Mouse (Mus musculus): ENCODE data around the gene Dnah17. TPM values are rescaled to one million over a fixed set of nuclear protein-coding genes. Genes with fewer than 3 reads are reported as not detected.

Dnah17 gene
- total and polyA plus RNA-seq, 2 experiments from 2014 or later: 0.16 TPM; not detected in 1

GRCm38 (mm10) chr11:118021806-118022205 lies 108.6 kb downstream of the Dnah17 start:
- Histone ChIP-seq H3K9me3 (ENCODE audit: low read length) (no peaks in the 10 kb centered on the region), H3K36me3 (ENCODE audit: insufficient read depth, low read length) (peaks cover 25% of the 10 kb centered on the region), H3K27ac (no peak overlapping the region), H3K4me2 (ENCODE audit: low read depth, low read length) (no peak overlapping the region), H3K4me3 (ENCODE audit: low read length) (no peak overlapping the region), H3K4me1 (ENCODE audit: insufficient read depth, low read length) (no peaks in the 10 kb centered on the region), H3K9ac (replicated peaks; ENCODE audit: low read length) (no peak overlapping the region), H3K27me3 (ENCODE audit: insufficient read depth, low read length) (no peaks in the 10 kb centered on the region)
- peak; percentile 82 for DNase-seq (ENCODE audit: low spot score)
- peak; percentile 28; the same call in 1 of the 2 replicates for ATAC-seq
- TF ChIP-seq CTCF (IDR thresholded peaks at IDR 0.05; ENCODE audit: low read depth): peak; percentile 95
- WGBS: 53% methylated on average over 1 of the region's 1 CpGs

DNA sequence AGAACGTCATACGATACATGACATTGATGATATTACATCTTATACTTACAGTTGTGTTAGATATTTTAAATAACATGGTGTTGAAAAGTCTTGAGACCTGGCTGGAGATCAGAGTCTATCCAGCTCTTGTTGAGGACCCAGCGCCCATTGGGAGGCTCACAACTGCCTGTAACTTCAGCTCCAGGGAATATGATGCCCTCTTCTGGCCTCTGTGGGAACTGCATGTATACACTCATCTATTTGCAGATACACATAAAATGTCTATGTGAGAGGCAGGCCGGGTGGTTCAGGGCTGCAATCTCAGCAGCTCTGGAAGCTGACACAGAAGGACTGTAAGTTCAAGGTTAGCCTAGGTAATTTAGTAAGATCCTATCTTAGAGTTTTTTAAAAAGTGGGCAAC lies 112.1 kb downstream of the Dnah17 start:
- no peaks in the 10 kb centered on the region for H3K27me3 ChIP-seq (ENCODE audit: insufficient read depth, low read length)
- H3K9ac ChIP-seq (replicated peaks; ENCODE audit: low read length): no peak overlapping the region
- H3K4me2 ChIP-seq (ENCODE audit: low read depth, low read length): no peak overlapping the region
- 95% methylated on average over 4 of the region's 4 CpGs for WGBS
- H3K4me1 ChIP-seq (ENCODE audit: insufficient read depth, low read length): no peaks in the 10 kb centered on the region
- H3K4me3 ChIP-seq (ENCODE audit: low read length): no peak overlapping the region
- H3K27ac ChIP-seq: no peak overlapping the region
- DNase-seq (ENCODE audit: low spot score) (no peak), ATAC-seq (no peak)
- no peaks in the 10 kb centered on the region for H3K9me3 ChIP-seq (ENCODE audit: low read length)
- H3K36me3 ChIP-seq (ENCODE audit: insufficient read depth, low read length): peaks cover 20% of the 10 kb centered on the region
- TF ChIP-seq CTCF (IDR thresholded peaks at IDR 0.05; ENCODE audit: low read depth): peak; percentile 57

DNA sequence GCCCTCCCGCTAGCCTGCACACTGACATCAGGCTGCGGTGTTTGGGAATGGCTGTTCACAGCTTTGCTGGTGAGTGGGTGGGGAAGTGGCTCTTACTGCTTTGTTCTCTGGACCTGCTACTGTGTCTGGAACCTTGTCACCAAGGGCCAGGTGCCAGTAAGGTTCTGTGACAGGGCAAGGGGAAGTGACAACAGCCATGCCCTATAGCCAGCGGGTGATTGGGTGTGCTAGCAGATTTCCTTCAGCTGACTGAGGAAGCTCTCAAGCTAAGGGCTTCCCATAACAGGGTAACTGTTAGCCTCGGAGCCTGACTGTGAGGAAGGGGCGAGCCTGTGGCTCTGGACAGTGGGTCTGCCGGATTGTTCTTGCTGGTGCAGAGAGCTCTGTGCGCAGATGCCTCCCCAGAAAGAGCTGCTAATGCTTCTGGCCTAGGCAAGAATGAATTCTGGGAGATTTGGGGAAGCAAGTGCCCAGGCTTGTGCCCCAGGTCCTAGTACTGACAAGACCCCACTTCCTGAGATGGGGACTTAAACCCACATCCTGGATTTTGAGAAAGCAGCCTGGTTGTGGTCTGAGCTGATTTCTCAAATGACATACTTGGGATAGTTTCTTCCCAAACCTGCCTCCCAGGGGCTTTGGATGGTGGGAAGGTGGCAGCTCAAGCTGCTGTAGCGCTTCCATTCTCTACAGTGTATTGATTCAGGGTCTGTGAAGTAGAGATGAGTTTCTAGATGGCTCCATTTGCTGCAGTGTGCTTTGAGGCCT lies 114.9 kb downstream of the Dnah17 start:
- Histone ChIP-seq H3K36me3 (ENCODE audit: insufficient read depth, low read length) (peaks cover 20% of the 10 kb centered on the region), H3K9me3 (ENCODE audit: low read length) (no peaks in the 10 kb centered on the region), H3K9ac (replicated peaks; ENCODE audit: low read length) (no peak overlapping the region), H3K4me3 (ENCODE audit: low read length) (no peak overlapping the region), H3K4me2 (ENCODE audit: low read depth, low read length) (no peak overlapping the region), H3K27me3 (ENCODE audit: insufficient read depth, low read length) (no peaks in the 10 kb centered on the region), H3K4me1 (ENCODE audit: insufficient read depth, low read length) (no peaks in the 10 kb centered on the region), H3K27ac (no peak overlapping the region)
- DNase-seq (ENCODE audit: low spot score): no peak
- TF ChIP-seq CTCF (IDR thresholded peaks at IDR 0.05; ENCODE audit: low read depth): no peak
- 92% methylated on average over 8 of the region's 8 CpGs for WGBS
- no peak for ATAC-seq

GRCm38 (mm10) chr11:118014391-118014995 lies 115.9 kb downstream of the Dnah17 start:
- DNase-seq (ENCODE audit: low spot score): no peak
- no peak overlapping the region for H3K9ac ChIP-seq (replicated peaks; ENCODE audit: low read length)
- no peaks in the 10 kb centered on the region for H3K27me3 ChIP-seq (ENCODE audit: insufficient read depth, low read length)
- no peaks in the 10 kb centered on the region for H3K9me3 ChIP-seq (ENCODE audit: low read length)
- TF ChIP-seq CTCF (IDR thresholded peaks at IDR 0.05; ENCODE audit: low read depth): no peak
- H3K36me3 ChIP-seq (ENCODE audit: insufficient read depth, low read length): peaks cover 14% of the 10 kb centered on the region; the same call in 1 of the 2 replicates
- no peak for ATAC-seq
- WGBS: 87% methylated on average over 12 of the region's 12 CpGs
- no peak overlapping the region for H3K4me2 ChIP-seq (ENCODE audit: low read depth, low read length)
- no peak overlapping the region for H3K27ac ChIP-seq
- no peak overlapping the region for H3K4me3 ChIP-seq (ENCODE audit: low read length)
- H3K4me1 ChIP-seq (ENCODE audit: insufficient read depth, low read length): peaks cover 1% of the 10 kb centered on the region

GRCm38 (mm10) chr11:118013339-118013738 lies 117.1 kb downstream of the Dnah17 start:
- Histone ChIP-seq H3K4me3 (ENCODE audit: low read length) (no peak overlapping the region), H3K9ac (replicated peaks; ENCODE audit: low read length) (no peak overlapping the region), H3K9me3 (ENCODE audit: low read length) (no peaks in the 10 kb centered on the region), H3K27ac (no peak overlapping the region), H3K36me3 (ENCODE audit: insufficient read depth, low read length) (peaks cover 11% of the 10 kb centered on the region; the same call in 1 of the 2 replicates), H3K4me2 (ENCODE audit: low read depth, low read length) (no peak overlapping the region), H3K4me1 (ENCODE audit: insufficient read depth, low read length) (peaks cover 10% of the 10 kb centered on the region), H3K27me3 (ENCODE audit: insufficient read depth, low read length) (no peaks in the 10 kb centered on the region)
- no peak for DNase-seq (ENCODE audit: low spot score)
- no peak for ATAC-seq
- WGBS: 63% methylated on average over 2 of the region's 2 CpGs
- no peak for TF ChIP-seq CTCF (IDR thresholded peaks at IDR 0.05; ENCODE audit: low read depth)

- no peak for TF ChIP-seq CTCF (IDR thresholded peaks at IDR 0.05; ENCODE audit: low read depth)
- no peak overlapping the region for H3K27ac ChIP-seq
- ATAC-seq (no peak), DNase-seq (ENCODE audit: low spot score) (no peak)
- no peak overlapping the region for H3K9ac ChIP-seq (replicated peaks; ENCODE audit: low read length)
- no peak overlapping the region for H3K4me3 ChIP-seq (ENCODE audit: low read length)
- H3K4me1 ChIP-seq (ENCODE audit: insufficient read depth, low read length): peaks cover 10% of the 10 kb centered on the region
- no peaks in the 10 kb centered on the region for H3K27me3 ChIP-seq (ENCODE audit: insufficient read depth, low read length)
- 85% methylated on average over 1 of the region's 1 CpGs for WGBS
- no peaks in the 10 kb centered on the region for H3K9me3 ChIP-seq (ENCODE audit: low read length)
- H3K36me3 ChIP-seq (ENCODE audit: insufficient read depth, low read length): peaks cover 4% of the 10 kb centered on the region; the same call in 1 of the 2 replicates
- no peak overlapping the region for H3K4me2 ChIP-seq (ENCODE audit: low read depth, low read length)
Observed at GRCm38 (mm10) chr11:118012595-118012994, 117.8 kb downstream of the Dnah17 start.

All from hindbrain, postnatal 0 days (tissue).